Mouse (Mus musculus): ENCODE results near the gene Rprd2. TPM values are rescaled to one million over a fixed set of nuclear protein-coding genes. Genes with fewer than 3 reads are reported as not detected.
"Not testable (repeated sequence)": the region's sequence is repeated elsewhere in the genome, so short reads cannot be mapped to it uniquely, and the experiment has no call there.

Rprd2 gene
- total RNA-seq, 2 experiments from 2014 or later, result 33.2 to 37.4 TPM

DNA sequence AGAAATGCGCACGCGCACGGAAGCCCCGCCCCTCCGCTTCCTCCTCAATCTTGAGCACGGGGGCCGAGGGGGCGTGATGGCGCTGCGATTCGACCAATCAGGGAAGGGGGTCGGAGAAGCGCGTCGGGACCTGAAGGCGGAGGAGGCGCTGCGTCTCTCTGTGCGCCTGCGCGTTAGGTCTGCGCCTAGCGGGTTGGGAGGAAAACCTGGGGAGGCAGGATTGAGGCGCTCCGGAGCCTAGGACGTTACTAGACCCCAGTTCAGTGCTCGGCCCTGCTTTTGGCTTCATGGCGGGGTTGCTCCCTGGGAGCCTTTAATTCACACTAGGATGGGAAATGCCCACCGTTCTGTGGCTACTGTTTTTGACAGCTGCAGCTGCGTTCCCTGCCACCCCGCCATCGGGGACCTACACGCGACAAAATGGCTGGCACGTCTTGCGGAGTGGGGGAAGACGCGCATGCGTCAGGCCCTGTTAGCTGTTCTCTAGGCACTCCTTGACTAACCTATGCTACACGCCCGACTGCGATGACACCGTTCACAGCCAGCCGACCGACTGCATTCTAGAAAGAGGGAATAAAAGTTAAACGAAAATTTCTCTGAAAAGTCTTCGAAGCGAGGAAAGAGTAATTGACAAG is 805 bp upstream of the Rprd2 start:
- DNase-seq (ENCODE audit: low spot score), result peak; percentile 100

DNA sequence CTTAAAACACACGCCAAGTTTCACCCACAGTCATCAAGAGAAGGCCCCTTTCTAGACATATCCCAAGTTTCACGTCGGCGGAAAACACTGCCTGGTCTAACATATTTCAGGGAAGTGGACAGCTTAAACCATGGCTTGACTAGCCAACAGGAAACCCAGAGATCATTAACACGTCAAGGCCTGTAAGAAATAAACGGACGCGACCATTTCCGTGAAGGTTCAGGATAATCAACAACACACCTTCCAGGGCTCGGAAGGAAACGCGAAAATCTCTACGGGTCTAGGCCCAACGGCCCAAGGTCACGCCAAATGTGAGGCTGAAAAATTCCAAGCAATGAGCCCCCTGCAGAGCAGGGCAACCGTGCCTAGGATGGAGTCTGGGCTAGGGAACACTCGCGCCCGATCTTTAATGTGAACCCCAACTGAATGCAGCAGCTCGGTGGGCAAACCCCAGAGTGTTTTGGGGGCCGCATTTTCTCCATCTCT is 594 bp downstream of the Rprd2 start:
- DNase-seq (ENCODE audit: low spot score), result peak; percentile 37

- DNase-seq (ENCODE audit: low spot score), result no peak
Measured at GRCm38 (mm10) chr3:95816681-95817080, 2.0 kb downstream of the Rprd2 start.

- no peak for DNase-seq (ENCODE audit: low spot score)
Measured at GRCm38 (mm10) chr3:95808384-95808783, 10.3 kb downstream of the Rprd2 start.

DNA sequence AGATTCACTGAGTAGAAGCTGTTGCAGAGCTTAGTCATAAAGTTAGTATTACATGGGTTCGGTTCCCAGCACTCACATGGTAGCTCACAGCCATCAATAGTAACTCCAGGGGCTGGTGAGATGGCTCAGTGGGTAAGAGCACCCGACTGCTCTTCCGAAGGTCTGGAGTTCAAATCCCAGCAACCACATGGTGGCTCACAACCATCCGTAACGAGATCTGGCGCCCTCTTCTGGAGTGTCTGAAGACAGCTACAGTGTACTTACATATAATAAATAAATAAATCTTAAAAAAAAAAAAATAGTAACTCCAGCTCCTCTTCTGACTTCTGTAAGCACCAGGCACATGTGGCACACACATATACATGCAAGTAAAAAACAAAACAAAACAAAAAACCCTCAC is 11.0 kb downstream of the Rprd2 start:
- DNase-seq (ENCODE audit: low spot score), result not testable (repeated sequence)

DNA sequence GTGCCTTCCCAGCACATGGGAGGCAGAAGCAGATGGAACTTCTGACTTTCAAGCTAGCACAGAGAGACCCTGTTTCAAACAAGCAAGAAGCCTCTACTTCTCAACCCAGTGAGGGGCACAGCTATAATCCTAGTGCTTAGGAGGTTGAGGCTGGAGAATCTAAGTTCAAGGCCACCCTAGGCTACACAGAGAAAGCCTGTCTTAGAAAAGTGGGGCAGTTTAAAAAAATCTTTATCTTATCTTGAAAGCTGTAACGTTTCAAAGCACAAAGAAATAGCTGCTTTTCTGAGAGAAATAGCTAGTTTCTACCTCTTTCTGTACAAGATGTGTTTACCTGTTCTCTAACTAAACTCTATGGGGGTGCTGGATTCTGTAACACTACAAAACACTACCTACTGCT is 12.0 kb downstream of the Rprd2 start:
- no peak for DNase-seq (ENCODE audit: low spot score)

GRCm38 (mm10) chr3:95803851-95804250 is 14.8 kb downstream of the Rprd2 start:
- no peak for DNase-seq (ENCODE audit: low spot score)

DNA sequence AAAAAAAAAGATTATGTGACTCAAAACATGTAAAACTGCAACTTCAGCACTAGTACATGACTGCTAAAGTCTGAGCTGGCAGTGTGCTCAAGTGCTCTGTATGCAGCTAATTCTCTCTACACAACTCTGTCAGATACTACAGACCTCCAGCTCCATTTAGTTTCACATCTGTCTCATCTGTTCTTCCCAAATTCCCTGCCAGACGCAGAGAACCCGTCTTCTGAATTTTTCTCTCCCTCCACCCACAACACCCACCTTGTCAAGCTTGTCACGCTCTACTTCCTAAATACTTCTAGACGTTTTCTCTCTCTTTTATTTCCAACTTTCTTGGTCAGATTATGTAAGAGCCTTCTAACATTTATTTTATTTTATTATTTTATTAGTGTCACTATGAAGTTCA is 19.9 kb downstream of the Rprd2 start:
- no peak for DNase-seq (ENCODE audit: low spot score)

GRCm38 (mm10) chr3:95794299-95794698 is 24.4 kb downstream of the Rprd2 start:
- DNase-seq (ENCODE audit: low spot score), result no peak

GRCm38 (mm10) chr3:95793662-95794061 is 25.0 kb downstream of the Rprd2 start:
- DNase-seq (ENCODE audit: low spot score), result no peak

GRCm38 (mm10) chr3:95785501-95785900 is 33.2 kb downstream of the Rprd2 start:
- DNase-seq (ENCODE audit: low spot score), result no peak

GRCm38 (mm10) chr3:95771985-95772384 is 46.7 kb downstream of the Rprd2 start:
- peak; percentile 19 for DNase-seq (ENCODE audit: low spot score)

DNA sequence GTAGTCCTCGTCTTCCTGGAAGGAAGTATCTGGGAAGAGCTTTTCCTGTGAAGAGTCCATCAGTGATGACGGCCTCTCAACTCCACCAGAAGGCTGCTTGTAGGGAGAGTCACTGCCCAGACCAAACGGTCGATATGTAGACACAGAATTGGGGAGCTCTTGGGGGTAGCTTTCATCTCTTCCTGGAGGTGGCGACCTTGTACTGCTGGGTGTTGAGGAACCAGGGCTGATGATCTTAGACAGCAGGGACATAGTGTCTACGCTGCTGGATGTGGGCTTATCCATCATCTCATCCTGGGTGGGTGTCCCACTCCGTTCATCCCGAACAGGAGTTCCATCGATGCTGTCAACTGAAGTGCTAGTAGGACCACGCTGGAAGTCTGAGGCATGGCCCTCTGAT is 53.1 kb downstream of the Rprd2 start:
- DNase-seq (ENCODE audit: low spot score), result no peak

DNA sequence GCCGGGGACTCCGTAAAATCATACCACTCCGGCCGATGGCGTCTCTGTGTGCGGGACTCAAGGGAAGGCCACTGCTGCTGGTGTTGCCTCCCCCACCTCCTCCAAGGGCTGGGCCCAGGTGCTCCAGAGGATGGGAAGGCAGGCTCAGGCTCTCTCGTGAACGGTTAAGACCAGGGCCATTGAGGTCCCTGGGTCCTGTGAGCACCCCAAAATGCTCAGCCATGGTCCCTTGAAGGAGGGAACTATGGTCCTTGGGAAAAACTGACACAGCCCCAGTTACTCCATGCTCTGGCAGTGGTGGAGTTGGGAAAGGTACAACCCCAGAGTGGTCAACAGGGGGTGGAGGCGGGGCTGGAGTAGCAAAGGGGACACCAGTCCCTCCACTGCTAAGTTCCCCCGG is 54.9 kb downstream of the Rprd2 start:
- DNase-seq (ENCODE audit: low spot score), result no peak

- no peak for DNase-seq (ENCODE audit: low spot score)
Measured at GRCm38 (mm10) chr3:95762961-95763360, 55.7 kb downstream of the Rprd2 start.

- no peak for DNase-seq (ENCODE audit: low spot score)
Measured at GRCm38 (mm10) chr3:95761771-95762170, 56.9 kb downstream of the Rprd2 start.

GRCm38 (mm10) chr3:95760656-95761055 is 58.0 kb downstream of the Rprd2 start:
- DNase-seq (ENCODE audit: low spot score), result no peak

DNA sequence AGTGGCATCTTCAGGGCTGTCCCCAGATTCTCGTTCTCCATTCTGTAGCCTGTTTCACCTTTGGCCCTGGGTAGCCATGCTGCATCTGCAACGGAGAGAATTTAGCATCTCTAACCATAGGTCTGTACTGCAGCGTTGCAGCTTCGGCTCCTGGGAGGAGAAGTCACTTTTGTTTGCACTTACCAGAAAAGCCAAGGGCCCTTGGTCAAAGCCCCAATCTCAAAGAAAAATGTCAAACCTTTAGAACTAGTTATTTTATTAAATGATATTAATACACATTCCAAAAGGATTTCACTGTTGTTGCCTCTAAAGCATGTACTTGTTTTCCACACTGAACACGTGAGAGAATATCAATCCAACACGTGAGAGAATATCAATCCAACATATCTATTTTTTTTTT is 58.6 kb downstream of the Rprd2 start, which contains the start of gene Tars2:
Gene Tars2 (minus strand): TSS at position 101 of the 400 bp plus-strand sequence.
- no peak for DNase-seq (ENCODE audit: low spot score)

DNA sequence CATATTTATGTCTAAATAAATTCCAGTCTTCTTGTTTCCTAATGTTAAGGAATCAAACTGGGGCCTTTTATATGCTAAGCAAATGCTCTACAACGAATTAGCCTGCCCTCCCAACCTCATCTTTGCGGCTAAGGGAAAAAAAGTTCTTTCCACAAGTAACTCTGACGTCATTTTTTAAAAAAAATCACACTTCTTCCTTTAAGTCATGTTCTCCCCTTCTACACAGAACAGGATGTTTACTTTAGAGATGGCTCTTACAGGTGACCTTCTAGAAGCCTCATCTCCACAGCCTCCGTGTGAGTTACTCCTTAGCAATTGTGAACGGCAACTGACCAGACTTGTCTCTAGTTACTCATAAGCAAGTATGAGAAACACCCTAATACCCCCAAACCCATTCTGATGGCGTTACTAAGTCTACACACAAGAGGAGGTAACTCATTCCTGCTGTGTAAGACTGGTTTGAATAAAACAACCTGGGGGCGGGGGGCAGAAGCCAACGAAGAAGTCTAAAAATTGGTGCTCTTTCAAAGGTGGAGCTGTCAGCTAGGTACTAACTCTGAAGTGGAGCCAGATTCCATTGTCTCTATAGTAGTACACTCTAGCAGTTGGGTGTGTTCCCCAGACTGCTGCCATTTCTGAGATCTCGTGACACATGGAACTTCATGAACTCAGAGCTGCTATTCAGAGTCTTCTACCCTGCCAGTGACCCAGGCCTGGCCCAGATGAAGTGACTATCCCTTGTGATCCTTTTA is 60.0 kb downstream of the Rprd2 start:
- no peak for DNase-seq (ENCODE audit: low spot score)

GRCm38 (mm10) chr3:95756808-95757207 is 61.9 kb downstream of the Rprd2 start:
- DNase-seq (ENCODE audit: low spot score), result no peak

- DNase-seq (ENCODE audit: low spot score), result peak; percentile 97
Measured at GRCm38 (mm10) chr3:95754345-95755206, 64.1 kb downstream of the Rprd2 start.

DNA sequence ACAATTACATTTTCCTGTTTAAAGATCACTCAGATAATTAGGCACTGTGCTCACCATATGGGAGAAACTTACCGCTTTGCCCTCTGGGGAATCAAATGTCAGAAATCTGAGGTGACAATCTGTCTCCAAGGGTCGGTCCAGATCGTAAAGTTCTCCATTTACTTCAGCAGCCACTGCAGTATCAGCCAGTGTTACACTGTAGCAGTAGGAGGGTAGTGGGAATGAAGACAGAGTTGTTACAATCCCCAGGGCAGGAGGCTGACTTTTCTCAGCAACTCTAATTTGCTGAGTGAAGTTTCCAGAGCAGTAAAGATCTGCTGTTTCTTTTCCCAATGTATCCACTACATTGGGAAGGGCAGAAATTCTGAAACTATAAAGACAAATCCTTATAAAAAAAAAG is 65.7 kb downstream of the Rprd2 start:
- DNase-seq (ENCODE audit: low spot score), result no peak
